Mouse (Mus musculus): ENCODE measurements around the gene Bud23.

DNA sequence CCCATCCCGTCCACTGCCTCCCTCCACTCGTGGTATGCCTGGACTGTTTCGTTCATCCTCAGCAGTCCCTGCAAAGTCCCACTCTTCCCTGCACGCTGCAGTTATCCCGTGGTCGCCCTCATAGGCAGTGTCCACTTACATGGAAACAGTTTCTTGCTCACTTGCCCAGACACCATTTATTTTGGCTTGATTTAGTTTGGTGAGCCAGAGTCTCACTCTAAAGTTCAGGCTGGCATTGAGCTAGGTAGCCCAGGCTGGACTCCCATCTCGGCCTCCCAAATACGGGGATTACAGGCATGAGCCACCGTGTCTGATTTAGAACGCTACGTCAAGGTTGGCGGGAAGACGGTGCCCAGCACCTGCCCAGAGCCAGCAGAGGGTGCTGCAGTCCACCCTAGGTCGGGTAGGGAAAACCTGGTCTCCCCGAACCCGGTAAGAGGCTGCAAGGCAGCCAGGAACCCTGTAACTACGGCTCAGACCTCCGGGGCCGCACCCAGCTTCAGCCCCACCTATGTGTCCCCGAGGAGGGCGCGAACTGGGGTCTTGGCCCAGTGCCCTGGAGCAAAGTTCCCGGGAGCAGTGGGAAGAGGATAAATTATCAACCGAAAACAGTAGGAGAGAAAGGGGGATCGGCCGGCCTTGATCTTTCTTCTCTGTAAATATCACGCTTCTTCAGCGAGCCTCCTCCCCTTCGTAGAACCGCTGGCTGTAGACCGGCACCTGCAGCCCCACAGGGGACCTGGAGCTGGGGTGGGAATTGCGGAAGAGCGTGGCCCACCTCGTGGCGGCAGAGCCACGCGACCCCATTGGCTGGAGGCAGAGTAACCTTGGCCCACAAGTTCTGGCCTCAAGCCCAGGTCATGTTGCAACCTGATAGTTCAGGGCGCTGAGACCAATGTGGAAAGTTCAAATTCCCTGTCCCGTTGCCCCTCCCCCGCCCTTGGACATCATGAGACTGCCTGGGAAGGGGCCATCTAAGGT is 43.1 kb upstream of the Bud23 start:
- TF ChIP-seq CTCF (IDR thresholded peaks at IDR 0.05; ENCODE audit: control insufficient read depth, insufficient read depth, low read length) = peak; percentile 48; the same call in 1 of the 2 replicates
- TF ChIP-seq POLR2A (IDR thresholded peaks at IDR 0.05; ENCODE audit: borderline replicate concordance, control insufficient read depth, low read depth, low read length) = no peak
